Mouse (Mus musculus) embryonic facial prominence, embryonic 10.5 days (tissue): Measurements from ENCODE around the gene Gm10638. TPM values are rescaled to one million over a fixed set of nuclear protein-coding genes. Genes with fewer than 3 reads are reported as not detected.
A peak's percentile ranks its signal among the peaks of the same experiment; 100 is the strongest.

Experiments
- DNase-seq: peaks from one replicate; pipeline ENCODE4 v3.0.0-alpha.2; 2017; ENCODE audit warnings: low spot score
- H3K27ac ChIP-seq: fragments of 300-500 bp; sonication (generic); replicated peaks from 2 replicates; pipeline ENCODE4 v1.5.1; 2016; ENCODE audit warnings: mild to moderate bottlenecking
- H3K27me3 ChIP-seq: fragments of 300-500 bp; sonication (generic); replicated peaks from 2 replicates; pipeline ENCODE4 v1.6.1; 2016; ENCODE audit warnings: low read depth, mild to moderate bottlenecking; ENCODE audit not compliant: poor library complexity, severe bottlenecking
- H3K36me3 ChIP-seq: fragments of 300-500 bp; sonication (generic); replicated peaks from 2 replicates; pipeline ENCODE4 v1.6.1; 2016; ENCODE audit warnings: mild to moderate bottlenecking, moderate library complexity
- H3K4me1 ChIP-seq: fragments of 300-500 bp; sonication (generic); 2 replicates; pipeline ENCODE4 v1.6.1; 2016
- H3K4me3 ChIP-seq: fragments of 300-500 bp; sonication (generic); 2 replicates; pipeline ENCODE4 v1.5.1; 2016; ENCODE audit warnings: mild to moderate bottlenecking, moderate library complexity
- H3K9me3 ChIP-seq: fragments of 300-500 bp; sonication (generic); 2 replicates; pipeline ENCODE4 v1.6.1; 2016; ENCODE audit warnings: mild to moderate bottlenecking
- WGBS: fragments of 180-500 bp; shearing (Covaris S2); methylation state at CpG from one replicate; pipeline ENCODE4 v1.1.7; 2016; 5-methylcytosine and 5-hydroxymethylcytosine counted together
- polyA plus RNA-seq: library from polyadenylated mRNA; unstranded; fragments of >200 nt; fragmentation: Nextera tagmentation; extraction: Ambion mirVana; gene quantifications from 2 replicates; pipeline ENCODE4 v1.2.1, GENCODE M21; 2016

Gm10638 gene
- polyA plus RNA-seq, 1 experiment from 2014 or later = 4.8 TPM

- H3K27me3 ChIP-seq = no peaks in the 10 kb centered on the region
- WGBS = 5% methylated on average over 18 of the region's 18 CpGs
- no peaks in the 10 kb centered on the region for H3K9me3 ChIP-seq
- DNase-seq = peak; percentile 15
- H3K36me3 ChIP-seq = 0 out of 2 replicates have a peak, but pooled peaks cover 2% of the 10 kb centered on the region
- H3K4me3 ChIP-seq = peak overlapping the region; percentile 94
- H3K27ac ChIP-seq = peak overlapping the region; percentile 100
- peaks cover 25% of the 10 kb centered on the region for H3K4me1 ChIP-seq
Measured at GRCm38 (mm10) chr8:86744313-86745220, 932 bp upstream of the Gm10638 start.

GRCm38 (mm10) chr8:86745935-86746441 is 489 bp downstream of the Gm10638 start:
- WGBS = 2% methylated on average over 70 of the region's 70 CpGs
- Histone ChIP-seq H3K27ac (peak overlapping the region; percentile 100), H3K4me1 (peaks cover 25% of the 10 kb centered on the region), H3K27me3 (no peaks in the 10 kb centered on the region), H3K9me3 (no peaks in the 10 kb centered on the region), H3K36me3 (no peaks in the 10 kb centered on the region), H3K4me3 (peak overlapping the region; percentile 94)
- peak; percentile 94 for DNase-seq

DNA sequence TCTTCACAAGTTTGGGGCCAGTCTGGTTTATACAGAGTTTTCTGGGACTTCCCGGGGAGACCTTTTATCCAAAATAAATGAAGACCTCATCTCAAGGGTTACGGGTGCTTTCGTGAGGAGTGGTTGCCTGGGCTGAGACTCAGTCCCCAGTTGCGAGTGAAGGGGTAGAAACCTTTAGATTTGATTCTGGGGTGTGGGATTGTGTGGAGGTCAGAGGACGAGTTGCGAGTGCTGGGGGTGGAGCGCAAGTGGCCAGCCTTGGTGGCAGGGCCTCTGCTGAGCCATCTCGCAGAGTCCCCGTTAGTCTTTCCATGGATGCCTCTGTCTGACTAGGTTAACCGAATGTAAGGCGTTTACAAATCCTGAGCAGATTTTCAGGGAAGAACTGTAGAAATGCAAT is 1.0 kb downstream of the Gm10638 start:
- no peak for DNase-seq
- H3K27me3 ChIP-seq = no peaks in the 10 kb centered on the region
- WGBS = 3% methylated on average over 11 of the region's 11 CpGs
- H3K4me3 ChIP-seq = peak overlapping the region; percentile 94
- peak overlapping the region; percentile 100 for H3K27ac ChIP-seq
- H3K4me1 ChIP-seq = peaks cover 25% of the 10 kb centered on the region
- no peaks in the 10 kb centered on the region for H3K9me3 ChIP-seq
- no peaks in the 10 kb centered on the region for H3K36me3 ChIP-seq

DNA sequence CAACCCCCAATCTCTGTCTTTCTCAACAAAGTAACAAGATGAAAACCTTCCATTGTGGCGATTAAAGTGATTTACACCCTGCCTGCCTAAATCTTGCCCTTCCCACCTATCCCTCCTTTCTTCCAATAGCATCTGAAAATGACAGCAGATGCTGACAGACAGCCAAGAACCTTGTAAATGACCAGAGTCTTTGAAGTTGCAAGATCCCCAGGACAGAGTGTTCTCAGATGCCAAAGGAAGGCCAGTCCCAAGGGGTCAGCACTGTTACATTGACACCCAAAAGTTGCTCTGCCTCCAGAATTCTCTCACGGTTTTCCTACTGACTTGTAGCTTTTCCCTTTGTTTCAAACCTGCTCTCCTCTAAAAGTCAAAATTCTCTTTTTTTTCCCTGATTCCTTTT is 4.3 kb downstream of the Gm10638 start:
- 57% methylated on average over 2 of the region's 2 CpGs for WGBS
- H3K27me3 ChIP-seq = no peaks in the 10 kb centered on the region
- no peak for DNase-seq
- no peak overlapping the region for H3K27ac ChIP-seq
- H3K4me1 ChIP-seq = peaks cover 8% of the 10 kb centered on the region
- H3K9me3 ChIP-seq = no peaks in the 10 kb centered on the region
- no peak overlapping the region for H3K4me3 ChIP-seq
- H3K36me3 ChIP-seq = no peaks in the 10 kb centered on the region

- peaks cover 6% of the 10 kb centered on the region; the same call in 1 of the 2 replicates for H3K4me1 ChIP-seq
- WGBS = 24% methylated on average over 23 of the region's 23 CpGs
- H3K4me3 ChIP-seq = peak overlapping the region; percentile 26; the same call in 1 of the 2 replicates
- peaks cover 5% of the 10 kb centered on the region; the same call in 1 of the 2 replicates for H3K27me3 ChIP-seq
- H3K36me3 ChIP-seq = no peaks in the 10 kb centered on the region
- peak; percentile 18 for DNase-seq
- H3K9me3 ChIP-seq = no peaks in the 10 kb centered on the region
- H3K27ac ChIP-seq = 0 out of 2 replicates have a peak overlapping the region, but pooled peaks have one; percentile 30
Measured at GRCm38 (mm10) chr8:86756948-86757733, 11.6 kb downstream of the Gm10638 start.

DNA sequence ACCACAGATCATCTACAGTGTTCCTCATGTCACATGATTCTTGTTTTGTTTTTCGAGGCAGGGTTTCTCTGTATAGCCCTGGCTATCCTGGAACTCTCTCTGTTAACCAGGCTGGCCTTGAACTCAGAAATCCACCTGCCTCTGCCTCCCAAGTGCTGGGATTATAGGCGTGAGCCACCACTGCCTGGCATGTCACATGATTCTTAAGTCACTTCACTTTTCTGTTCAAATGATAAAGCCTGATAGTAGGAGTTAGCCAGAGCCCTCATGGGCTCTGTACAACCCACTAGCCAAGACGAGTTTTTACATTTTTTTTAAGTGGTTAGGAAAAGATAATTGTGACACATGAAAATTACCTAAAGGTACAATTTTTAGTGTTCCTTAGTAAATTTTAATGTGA is 13.2 kb downstream of the Gm10638 start:
- Histone ChIP-seq H3K4me3 (no peak overlapping the region), H3K27ac (no peak overlapping the region), H3K9me3 (no peaks in the 10 kb centered on the region), H3K4me1 (peaks cover 6% of the 10 kb centered on the region; the same call in 1 of the 2 replicates), H3K36me3 (no peaks in the 10 kb centered on the region), H3K27me3 (peaks cover 5% of the 10 kb centered on the region; the same call in 1 of the 2 replicates)
- 79% methylated on average over 3 of the region's 3 CpGs for WGBS
- DNase-seq = no peak

DNA sequence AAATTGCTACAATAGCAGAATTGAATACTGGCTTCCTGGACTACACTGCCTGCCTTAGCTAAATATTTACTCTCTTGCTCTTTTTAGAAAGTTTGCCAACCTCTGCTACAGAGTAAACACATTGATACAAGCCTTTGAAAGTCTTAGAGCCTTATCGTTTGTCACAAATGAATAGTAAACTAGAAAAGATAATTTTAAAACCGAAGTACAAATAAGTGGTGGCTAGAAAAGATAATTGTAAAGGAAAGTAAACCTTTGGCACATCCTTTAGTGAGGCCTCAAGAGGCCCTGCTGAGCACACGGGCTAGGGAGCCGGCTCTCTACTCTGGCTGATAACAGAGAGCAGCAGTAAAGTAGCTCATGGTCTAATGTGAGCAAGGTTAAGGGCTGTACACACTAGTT is 13.6 kb downstream of the Gm10638 start:
- Histone ChIP-seq H3K4me1 (peaks cover 6% of the 10 kb centered on the region; the same call in 1 of the 2 replicates), H3K4me3 (no peak overlapping the region), H3K27me3 (peaks cover 5% of the 10 kb centered on the region; the same call in 1 of the 2 replicates), H3K27ac (no peak overlapping the region), H3K36me3 (no peaks in the 10 kb centered on the region), H3K9me3 (no peaks in the 10 kb centered on the region)
- 79% methylated on average over 4 of the region's 4 CpGs for WGBS
- DNase-seq = no peak

GRCm38 (mm10) chr8:86760746-86761145 is 15.2 kb downstream of the Gm10638 start:
- WGBS = 76% methylated on average over 6 of the region's 6 CpGs
- peaks cover 6% of the 10 kb centered on the region; the same call in 1 of the 2 replicates for H3K4me1 ChIP-seq

DNA sequence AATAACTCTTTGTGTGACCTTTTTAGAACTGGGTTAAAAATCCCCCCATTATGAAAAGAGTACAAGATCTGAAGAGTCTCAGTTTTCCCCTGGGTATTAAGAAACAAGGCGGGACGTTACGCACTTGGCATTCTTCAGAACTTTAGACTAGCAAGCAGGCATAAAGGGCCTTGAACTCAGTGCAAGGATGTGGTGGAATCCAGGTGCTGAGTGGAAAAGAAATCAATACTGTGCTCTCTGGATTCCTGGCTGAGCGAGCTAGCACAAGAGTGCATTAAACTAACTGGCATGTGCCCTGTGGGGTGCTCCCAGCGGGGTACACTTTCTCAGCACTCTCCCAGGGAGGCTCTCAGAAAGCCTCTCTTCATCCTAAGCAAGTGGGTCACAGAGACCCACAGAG is 17.3 kb downstream of the Gm10638 start:
- 56% methylated on average over 5 of the region's 5 CpGs for WGBS
- Histone ChIP-seq H3K27ac (no peak overlapping the region), H3K9me3 (no peaks in the 10 kb centered on the region), H3K4me3 (no peak overlapping the region), H3K36me3 (no peaks in the 10 kb centered on the region), H3K27me3 (no peaks in the 10 kb centered on the region), H3K4me1 (no peaks in the 10 kb centered on the region)
- no peak for DNase-seq

More at GRCm38 (mm10) chr8:86760746-86761145, 15.2 kb downstream of the Gm10638 start:
- Histone ChIP-seq H3K27ac (no peak overlapping the region), H3K4me3 (no peak overlapping the region), H3K9me3 (no peaks in the 10 kb centered on the region), H3K36me3 (no peaks in the 10 kb centered on the region), H3K27me3 (peaks cover 5% of the 10 kb centered on the region; the same call in 1 of the 2 replicates)
- DNase-seq = no peak

DNA sequence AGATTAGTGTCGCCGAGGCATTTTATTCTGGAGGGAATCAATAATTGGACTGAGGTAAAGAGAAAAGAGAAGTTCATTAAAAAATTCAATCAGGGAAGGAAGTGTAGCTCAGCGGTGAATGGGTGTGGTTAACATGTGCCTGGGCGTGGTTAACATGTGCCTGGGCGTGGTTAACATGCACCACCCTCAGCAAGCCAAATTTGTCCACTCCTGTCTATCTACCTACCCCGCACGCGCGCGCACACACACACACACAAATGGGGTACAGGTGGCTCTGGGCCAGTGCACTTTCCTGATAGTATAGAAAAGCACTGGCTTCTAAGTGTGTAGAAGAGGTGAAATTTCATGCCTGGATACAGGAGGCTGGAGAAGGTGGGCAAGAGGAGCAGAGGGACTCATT is 19.7 kb downstream of the Gm10638 start:
- no peaks in the 10 kb centered on the region for H3K36me3 ChIP-seq
- H3K27ac ChIP-seq = no peak overlapping the region
- no peaks in the 10 kb centered on the region for H3K9me3 ChIP-seq
- H3K4me1 ChIP-seq = no peaks in the 10 kb centered on the region
- H3K4me3 ChIP-seq = no peak overlapping the region
- DNase-seq = no peak
- no peaks in the 10 kb centered on the region for H3K27me3 ChIP-seq
- WGBS = 91% methylated on average over 10 of the region's 10 CpGs

DNA sequence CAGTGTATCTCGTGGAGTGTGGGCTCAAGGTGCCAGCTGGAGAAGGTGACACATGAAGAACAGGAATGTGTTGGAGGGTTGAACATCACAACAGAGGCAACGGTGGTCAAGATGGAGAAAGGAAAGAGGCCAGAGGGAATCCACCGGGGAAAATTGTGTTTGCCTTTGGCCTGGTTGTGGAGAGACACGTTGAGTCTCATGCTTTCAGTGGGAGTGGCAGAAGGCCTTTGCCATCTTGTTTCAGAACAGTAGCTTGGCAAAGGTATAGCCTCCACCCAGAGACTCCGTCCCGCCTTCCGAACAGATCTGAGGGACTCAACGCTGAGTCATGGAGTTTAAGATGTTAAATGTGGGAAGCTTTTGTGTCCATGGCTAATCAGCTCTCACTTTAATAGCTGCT is 20.2 kb downstream of the Gm10638 start:
- no peaks in the 10 kb centered on the region for H3K36me3 ChIP-seq
- 93% methylated on average over 8 of the region's 8 CpGs for WGBS
- H3K27ac ChIP-seq = no peak overlapping the region
- H3K4me1 ChIP-seq = no peaks in the 10 kb centered on the region
- H3K9me3 ChIP-seq = no peaks in the 10 kb centered on the region
- no peaks in the 10 kb centered on the region for H3K27me3 ChIP-seq
- no peak overlapping the region for H3K4me3 ChIP-seq
- DNase-seq = no peak

DNA sequence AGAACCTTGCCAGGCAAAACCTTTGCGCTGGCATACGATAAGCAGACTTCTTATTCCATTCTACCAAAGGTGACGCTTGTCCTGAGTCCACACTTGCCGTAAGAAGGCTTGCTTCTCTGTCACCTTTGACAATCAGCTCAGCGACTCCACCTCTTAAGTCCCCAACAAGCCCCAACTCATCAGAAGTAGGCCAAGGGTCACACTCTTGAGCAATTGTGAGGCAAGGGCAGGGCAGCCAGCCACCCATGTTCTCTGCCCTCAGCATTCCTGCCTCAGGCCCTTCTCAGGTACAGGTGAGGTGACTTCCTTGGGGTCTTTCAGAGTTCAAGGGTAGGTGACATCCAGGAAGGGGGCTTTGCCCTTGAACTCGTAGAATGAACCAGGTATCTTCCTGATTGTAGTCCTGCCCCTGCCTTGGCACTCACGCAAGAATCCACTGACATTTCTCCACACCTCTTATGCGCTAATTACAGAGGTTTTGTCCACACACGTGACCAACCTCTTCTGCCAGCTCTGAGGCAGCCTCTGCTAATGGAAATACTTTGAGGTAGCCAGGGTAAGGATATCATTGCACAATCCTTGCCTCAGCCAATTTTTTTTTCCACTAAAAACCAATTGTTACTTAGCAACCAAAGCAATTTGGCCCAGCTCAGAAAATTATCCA is 21.2 kb downstream of the Gm10638 start:
- H3K4me3 ChIP-seq = no peak overlapping the region

More for the DNA sequence above, 21.2 kb downstream of the Gm10638 start:
- whole genome bisulfite sequencing = 86% methylated on average over 9 of the region's 9 CpGs
- H3K36me3 ChIP-seq = no peaks in the 10 kb centered on the region
- H3K27ac ChIP-seq = no peak overlapping the region
- DNase-seq = no peak
- no peaks in the 10 kb centered on the region for H3K27me3 ChIP-seq
- H3K9me3 ChIP-seq = no peaks in the 10 kb centered on the region
- no peaks in the 10 kb centered on the region for H3K4me1 ChIP-seq
